Mouse (Mus musculus): ENCODE data around the gene Olfr1415. TPM values are rescaled to one million over a fixed set of nuclear protein-coding genes. Genes with fewer than 3 reads are reported as not detected.

Gene Olfr1415
- polyA plus RNA-seq, 1 experiment from 2014 or later: not detected

DNA sequence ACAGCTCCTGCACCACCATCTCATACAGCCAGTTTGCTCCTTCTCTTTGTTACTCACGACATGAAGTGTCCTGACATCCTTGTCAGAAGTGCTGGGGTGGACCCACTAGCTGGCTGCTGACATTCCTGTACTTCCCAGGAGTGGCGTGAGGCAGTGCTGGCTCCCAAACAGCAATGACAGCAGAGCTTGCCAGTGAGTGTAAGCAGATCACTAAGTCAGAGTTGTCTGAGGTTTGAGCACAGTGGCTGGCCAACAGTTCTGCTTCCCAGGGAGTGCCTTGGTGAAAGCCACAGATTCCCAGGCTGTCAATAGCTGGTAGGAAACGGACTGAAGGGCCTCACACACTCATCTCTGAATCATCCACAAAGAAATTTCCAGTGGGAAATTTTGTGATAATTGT, 47.6 kb downstream of the Olfr1415 start:
- WGBS: 77% methylated on average over 3 of the region's 3 CpGs
- Histone ChIP-seq H3K27me3 (ENCODE audit: control insufficient read depth, insufficient read depth, low read length) (no peaks in the 10 kb centered on the region), H3K36me3 (replicated peaks; ENCODE audit: control insufficient read depth, insufficient read depth, low read depth, low read length) (no peaks in the 10 kb centered on the region; the same call in 1 of the 2 replicates), H3K27ac (replicated peaks; ENCODE audit: low read depth, low read length) (no peak overlapping the region), H3K4me1 (ENCODE audit: control insufficient read depth, insufficient read depth, low read length) (no peaks in the 10 kb centered on the region), H3K9ac (replicated peaks; ENCODE audit: low read length) (no peak overlapping the region), H3K9me3 (replicated peaks; ENCODE audit: control insufficient read depth, low read length) (no peaks in the 10 kb centered on the region), H3K4me3 (ENCODE audit: low read depth, low read length) (no peak overlapping the region), H3K4me2 (ENCODE audit: low read depth, low read length) (no peak overlapping the region)
- ATAC-seq (replicated peaks; ENCODE audit: insufficient number of reproducible peaks, low FRiP score, low TSS enrichment, low read depth) (no peak), DNase-seq (ENCODE audit: low spot score) (no peak)

DNA sequence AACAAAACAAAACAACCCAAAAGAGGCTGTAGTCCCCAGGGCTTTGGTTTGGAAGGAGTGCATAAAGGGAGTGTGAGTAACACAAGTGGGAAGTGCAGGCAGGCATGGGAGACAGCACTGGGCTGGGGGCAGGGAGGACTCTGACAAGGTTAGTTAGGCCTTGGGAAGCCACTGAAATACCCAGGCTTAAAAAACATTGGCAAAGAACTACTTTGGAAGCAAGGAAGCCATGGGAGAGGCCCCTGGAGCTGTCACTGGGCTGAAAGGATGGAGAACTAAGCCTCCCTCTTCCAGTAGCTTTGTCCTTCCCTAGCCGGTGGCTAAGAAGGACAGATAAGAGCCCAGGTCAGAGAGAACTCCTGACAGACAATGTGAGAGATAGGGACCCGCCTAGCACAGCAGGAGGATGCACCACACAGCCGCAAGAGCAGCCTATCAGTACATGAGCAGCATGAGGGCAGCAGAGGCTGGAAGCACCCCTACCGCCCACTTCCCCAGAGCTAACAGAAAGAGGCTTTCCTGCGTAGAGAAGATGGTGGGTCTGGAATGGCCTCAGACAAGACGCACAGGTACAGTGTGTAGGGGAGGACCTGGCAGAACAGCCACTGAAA, 54.3 kb downstream of the Olfr1415 start:
- no peak overlapping the region for H3K9ac ChIP-seq (replicated peaks; ENCODE audit: low read length)
- 72% methylated on average over 6 of the region's 6 CpGs for WGBS

DNA sequence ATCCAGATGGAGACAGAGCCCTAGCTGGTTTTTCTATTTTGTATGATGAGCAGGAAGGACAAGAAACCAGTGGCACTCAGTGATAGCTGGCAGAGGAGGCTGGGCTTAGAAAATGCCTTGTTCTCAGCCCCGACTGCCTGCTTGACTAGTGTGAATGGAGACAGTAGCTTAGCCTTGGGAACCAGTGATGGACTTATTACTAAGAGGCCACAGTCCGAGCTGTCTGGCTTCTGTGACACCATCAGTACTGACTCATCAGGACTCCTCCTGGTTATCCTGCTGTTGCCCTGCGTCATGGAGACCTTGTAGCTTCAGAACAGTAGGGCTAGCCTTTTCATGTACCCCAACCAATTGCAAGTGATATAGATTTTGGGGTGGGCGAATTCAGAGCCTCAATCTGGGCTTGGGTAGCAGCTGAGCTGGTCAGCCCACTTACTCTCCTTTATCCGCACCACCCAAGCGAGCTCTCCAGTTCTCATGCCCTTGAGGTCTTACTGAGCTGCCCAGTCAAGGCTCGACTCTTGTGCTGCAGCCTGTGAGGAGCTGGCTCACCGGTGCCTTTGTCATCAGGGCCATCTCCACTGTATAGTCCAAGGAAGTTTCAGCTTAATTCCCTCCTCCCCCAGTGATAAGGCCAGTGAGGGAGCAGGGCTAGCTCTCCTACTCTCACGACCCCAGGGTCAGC, 55.7 kb downstream of the Olfr1415 start:
- DNase-seq (ENCODE audit: low spot score): no peak
- no peak for ATAC-seq (replicated peaks; ENCODE audit: insufficient number of reproducible peaks, low FRiP score, low TSS enrichment, low read depth)
- H3K27ac ChIP-seq (replicated peaks; ENCODE audit: low read depth, low read length): no peak overlapping the region

More for the DNA sequence above, 54.3 kb downstream of the Olfr1415 start:
- DNase-seq (ENCODE audit: low spot score) (no peak), ATAC-seq (replicated peaks; ENCODE audit: insufficient number of reproducible peaks, low FRiP score, low TSS enrichment, low read depth) (no peak)
- H3K4me3 ChIP-seq (ENCODE audit: low read depth, low read length): no peak overlapping the region
- H3K27ac ChIP-seq (replicated peaks; ENCODE audit: low read depth, low read length): no peak overlapping the region
- H3K4me1 ChIP-seq (ENCODE audit: control insufficient read depth, insufficient read depth, low read length): no peaks in the 10 kb centered on the region
- H3K27me3 ChIP-seq (ENCODE audit: control insufficient read depth, insufficient read depth, low read length): no peaks in the 10 kb centered on the region
- H3K36me3 ChIP-seq (replicated peaks; ENCODE audit: control insufficient read depth, insufficient read depth, low read depth, low read length): peaks cover 4% of the 10 kb centered on the region; the same call in 1 of the 2 replicates
- no peak overlapping the region for H3K4me2 ChIP-seq (ENCODE audit: low read depth, low read length)
- H3K9me3 ChIP-seq (replicated peaks; ENCODE audit: control insufficient read depth, low read length): no peaks in the 10 kb centered on the region

More for the DNA sequence above, 55.7 kb downstream of the Olfr1415 start:
- H3K4me2 ChIP-seq (ENCODE audit: low read depth, low read length): no peak overlapping the region
- no peaks in the 10 kb centered on the region for H3K9me3 ChIP-seq (replicated peaks; ENCODE audit: control insufficient read depth, low read length)
- 86% methylated on average over 9 of the region's 9 CpGs for WGBS
- no peak overlapping the region for H3K9ac ChIP-seq (replicated peaks; ENCODE audit: low read length)
- H3K4me3 ChIP-seq (ENCODE audit: low read depth, low read length): no peak overlapping the region
- no peaks in the 10 kb centered on the region for H3K27me3 ChIP-seq (ENCODE audit: control insufficient read depth, insufficient read depth, low read length)
- H3K4me1 ChIP-seq (ENCODE audit: control insufficient read depth, insufficient read depth, low read length): no peaks in the 10 kb centered on the region
- peaks cover 4% of the 10 kb centered on the region; the same call in 1 of the 2 replicates for H3K36me3 ChIP-seq (replicated peaks; ENCODE audit: control insufficient read depth, insufficient read depth, low read depth, low read length)

Small RNAs within 50 kb of the gene (microRNA-seq; reads per million reads assigned to microRNA genes)
- 7.1 reads per million, percentile 7 among the genes with 10 or more reads in this experiment for gene Mir6900 (ENCODE audit: borderline number of aligned reads)

Other genes with a start within 250 kb of the Olfr1415 start
- gene Ndufa10, start 22.2 kb downstream of the Olfr1415 start, polyA plus RNA-seq (2014; fragmentation: Nextera tagmentation; extraction: Ambion mirVana): 275 and 332 TPM in 2 replicates
- gene Olfr1416, start 11.0 kb downstream of the Olfr1415 start, polyA plus RNA-seq (2014; fragmentation: Nextera tagmentation; extraction: Ambion mirVana): not detected in 2 replicates
- 0.22 TPM in 1 of 2 replicates, not detected in the other for gene Olfr1414, start 22.6 kb upstream of the Olfr1415 start, polyA plus RNA-seq (2014; fragmentation: Nextera tagmentation; extraction: Ambion mirVana)
- not detected in 2 replicates for gene Olfr1413, start 75.2 kb upstream of the Olfr1415 start, polyA plus RNA-seq (2014; fragmentation: Nextera tagmentation; extraction: Ambion mirVana)
- gene Olfr1412, start 89.7 kb upstream of the Olfr1415 start, polyA plus RNA-seq (2014; fragmentation: Nextera tagmentation; extraction: Ambion mirVana): not detected in 2 replicates
- gene Olfr1411, start 98.3 kb upstream of the Olfr1415 start, polyA plus RNA-seq (2014; fragmentation: Nextera tagmentation; extraction: Ambion mirVana): not detected in 2 replicates
- gene Olfr1410, start 109.7 kb upstream of the Olfr1415 start, polyA plus RNA-seq (2014; fragmentation: Nextera tagmentation; extraction: Ambion mirVana): not detected in 2 replicates
- gene Olfr12, start 121.7 kb upstream of the Olfr1415 start, polyA plus RNA-seq (2014; fragmentation: Nextera tagmentation; extraction: Ambion mirVana): 0.11 TPM in 1 of 2 replicates, not detected in the other
- gene Cops9, start 145.9 kb upstream of the Olfr1415 start, polyA plus RNA-seq (2014; fragmentation: Nextera tagmentation; extraction: Ambion mirVana): 307 and 343 TPM in 2 replicates
- gene Otos, start 152.7 kb upstream of the Olfr1415 start, polyA plus RNA-seq (2014; fragmentation: Nextera tagmentation; extraction: Ambion mirVana): 0.25 TPM in 1 of 2 replicates, not detected in the other